Mouse (Mus musculus) induced T-regulatory cell, adult 2 months (primary cell): ENCODE data around the gene Fgfr2.
A peak's percentile ranks its signal among the peaks of the same experiment; 100 is the strongest.

Source experiments
- DNase-seq: peaks from one replicate; pipeline ENCODE4 v3.0.0-alpha.2; 2012; ENCODE audit warnings: low read depth

Gene Fgfr2

DNA sequence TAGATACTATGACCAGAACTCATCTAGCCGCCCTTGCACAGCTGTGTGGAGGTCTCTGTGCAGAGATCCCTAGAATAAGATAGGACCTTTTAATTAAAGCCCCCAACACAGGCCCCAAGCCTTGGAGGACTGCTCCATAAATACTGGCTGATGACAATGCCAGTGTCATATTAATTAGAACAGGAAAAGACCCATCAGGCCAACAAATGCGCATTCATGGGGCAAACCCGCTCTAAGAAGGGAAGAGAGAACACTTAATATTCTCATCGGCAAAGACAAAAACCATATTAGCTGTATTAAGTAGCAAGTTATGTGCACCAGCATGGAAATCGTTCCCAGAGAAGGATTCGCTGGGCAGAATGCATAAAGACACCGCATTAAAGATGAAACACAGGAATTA lies 1521.0 kb downstream of the Fgfr2 start:
- no peak for DNase-seq

- peak; percentile 4 for DNase-seq
Observed at GRCm38 (mm10) chr7:131598483-131598824, 1524.7 kb downstream of the Fgfr2 start.

DNA sequence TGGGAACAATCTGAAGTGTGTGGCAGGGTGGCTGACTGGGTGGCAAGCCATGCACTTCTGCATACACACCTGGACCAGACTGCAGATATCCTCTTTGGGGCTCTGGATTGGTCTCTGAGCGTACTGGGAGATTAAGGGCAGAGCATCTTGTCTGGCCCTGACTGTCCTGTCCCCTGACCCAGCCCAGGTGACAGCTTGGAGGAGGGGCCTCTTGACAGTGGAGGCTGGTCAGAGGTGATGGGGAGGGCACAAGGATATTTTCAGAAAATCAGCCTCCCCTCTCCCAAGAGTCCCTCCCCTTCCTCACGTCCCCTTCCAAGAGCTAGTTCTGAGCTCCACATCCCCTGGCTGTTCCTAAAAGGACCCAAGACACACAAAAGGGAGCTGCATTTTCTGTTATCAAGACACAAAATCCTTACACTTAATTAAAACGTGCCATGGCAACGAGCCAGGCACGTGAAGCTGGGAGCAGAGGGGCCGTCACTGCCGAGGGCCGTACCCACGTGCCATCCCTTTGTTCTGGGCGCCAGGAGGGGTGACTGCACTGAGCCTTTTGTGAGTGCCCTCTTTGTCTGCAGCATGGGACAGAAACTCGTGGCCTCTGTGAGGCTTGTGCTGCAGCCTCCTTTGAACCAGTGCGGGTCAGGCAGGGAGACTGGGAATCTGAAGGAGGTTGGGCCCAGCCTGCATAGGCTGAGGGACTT lies 1525.2 kb downstream of the Fgfr2 start:
- no peak for DNase-seq

DNA sequence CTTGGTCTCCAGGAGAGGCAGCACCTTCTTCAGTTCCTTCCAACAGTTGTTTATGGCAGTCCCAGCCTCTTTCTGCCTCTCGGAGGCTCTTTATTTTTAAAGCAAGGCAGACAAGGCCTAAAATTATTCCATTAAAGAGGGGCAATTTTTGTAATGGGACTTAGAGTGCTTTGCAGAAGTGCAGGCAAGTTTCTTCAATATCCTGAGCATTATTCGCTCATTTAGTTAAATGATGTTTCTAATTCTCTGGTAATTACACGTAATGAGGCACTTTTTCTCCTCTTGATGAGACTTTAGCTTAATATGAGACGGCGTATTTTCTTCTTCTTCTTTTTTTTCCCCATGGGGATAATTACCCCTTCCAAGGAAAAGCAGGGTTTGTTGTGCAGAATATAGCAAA lies 1537.6 kb downstream of the Fgfr2 start:
- DNase-seq: no peak

DNA sequence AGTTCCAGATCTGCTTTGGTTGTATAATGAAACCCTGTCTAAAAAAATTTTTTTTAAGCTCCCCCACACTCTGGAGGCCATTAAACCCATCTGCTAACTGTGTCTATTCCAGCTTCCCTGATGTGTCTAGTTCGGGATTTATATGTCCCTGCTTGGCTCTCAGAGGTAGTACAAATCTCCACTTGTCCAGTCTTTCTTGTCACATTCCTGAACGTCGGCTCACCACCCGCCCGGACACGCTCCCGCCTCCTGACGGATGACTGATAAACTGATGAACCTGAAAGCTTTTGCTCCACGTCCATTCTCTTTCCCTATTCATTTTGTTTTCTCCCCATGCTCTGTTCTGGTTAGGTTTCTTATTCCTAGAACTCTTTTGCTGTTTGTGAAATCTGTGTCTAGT lies 1541.0 kb downstream of the Fgfr2 start:
- no peak for DNase-seq

- DNase-seq: no peak
Observed at GRCm38 (mm10) chr7:131575246-131575645, 1547.9 kb downstream of the Fgfr2 start.

DNA sequence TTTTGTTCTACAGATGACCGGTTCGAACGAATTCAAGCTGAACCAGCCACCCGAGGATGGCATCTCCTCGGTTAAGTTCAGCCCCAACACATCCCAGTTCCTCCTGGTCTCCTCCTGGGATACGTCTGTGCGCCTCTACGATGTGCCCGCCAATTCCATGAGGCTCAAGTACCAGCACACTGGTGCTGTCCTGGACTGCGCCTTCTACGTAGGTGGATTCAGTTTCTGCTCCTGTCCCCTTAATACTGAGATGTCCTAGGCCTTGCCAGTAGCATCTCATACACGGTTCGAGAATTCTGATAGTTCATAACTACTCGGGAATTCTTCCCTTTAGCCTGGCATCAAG lies 1562.5 kb downstream of the Fgfr2 start:
- DNase-seq: no peak

DNA sequence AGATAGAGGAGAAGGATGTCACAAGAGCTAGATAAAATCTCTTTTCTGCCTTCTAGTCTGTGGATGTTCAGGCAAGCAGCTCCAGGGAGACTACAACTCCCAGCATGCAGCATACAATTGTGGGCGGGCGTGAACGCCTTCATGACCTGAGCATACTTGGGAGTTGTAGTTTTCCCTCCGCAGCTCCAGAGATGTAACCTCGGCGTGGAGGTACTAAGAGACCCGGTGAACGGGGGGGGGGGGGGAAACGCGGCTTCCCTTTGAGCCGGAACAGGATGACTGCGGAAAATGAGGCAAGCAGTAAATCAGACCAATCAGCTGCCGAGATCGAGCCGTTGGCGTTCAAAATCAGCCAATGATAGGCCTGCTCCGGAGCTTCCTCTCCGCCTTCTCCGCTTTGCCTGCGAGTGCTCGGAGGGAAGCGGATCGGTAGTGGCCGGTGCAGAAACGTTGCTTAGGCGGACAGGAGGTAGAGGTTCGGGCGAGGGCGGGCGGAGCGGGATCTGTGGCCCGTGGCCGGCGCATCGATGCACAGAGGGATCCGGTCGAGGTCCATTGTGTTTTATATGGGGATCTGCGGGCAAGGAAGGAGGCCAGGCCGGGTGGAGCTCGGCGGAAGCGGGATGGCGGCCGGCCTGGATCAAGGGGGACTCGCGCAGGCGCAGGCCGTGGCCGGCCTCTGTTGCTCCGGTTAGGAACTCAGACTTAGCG lies 1563.0 kb downstream of the Fgfr2 start, which contains the start of gene Bub3:
Bub3 (plus strand) TSS at position 237 of the 711 bp plus-strand sequence.
- peak; percentile 96 for DNase-seq

DNA sequence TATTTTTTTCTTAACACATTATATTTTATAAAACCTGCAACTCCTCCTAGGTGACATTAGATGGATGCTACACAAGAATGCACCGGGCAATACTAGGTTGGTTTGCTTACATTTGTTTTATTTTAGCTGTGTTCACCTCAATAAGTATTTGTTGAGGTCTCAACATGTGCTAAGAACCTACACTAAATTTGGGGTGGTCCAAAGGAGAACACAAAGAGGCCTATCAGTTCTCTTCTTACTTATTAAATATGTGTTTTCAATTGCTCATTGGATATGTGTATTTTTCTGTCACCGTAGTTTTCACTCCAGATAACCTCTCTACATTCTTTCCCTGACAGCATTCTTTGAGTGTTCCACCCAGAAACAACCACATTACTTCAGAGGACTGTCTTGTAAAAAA lies 1565.4 kb downstream of the Fgfr2 start:
- peak; percentile 37 for DNase-seq

DNA sequence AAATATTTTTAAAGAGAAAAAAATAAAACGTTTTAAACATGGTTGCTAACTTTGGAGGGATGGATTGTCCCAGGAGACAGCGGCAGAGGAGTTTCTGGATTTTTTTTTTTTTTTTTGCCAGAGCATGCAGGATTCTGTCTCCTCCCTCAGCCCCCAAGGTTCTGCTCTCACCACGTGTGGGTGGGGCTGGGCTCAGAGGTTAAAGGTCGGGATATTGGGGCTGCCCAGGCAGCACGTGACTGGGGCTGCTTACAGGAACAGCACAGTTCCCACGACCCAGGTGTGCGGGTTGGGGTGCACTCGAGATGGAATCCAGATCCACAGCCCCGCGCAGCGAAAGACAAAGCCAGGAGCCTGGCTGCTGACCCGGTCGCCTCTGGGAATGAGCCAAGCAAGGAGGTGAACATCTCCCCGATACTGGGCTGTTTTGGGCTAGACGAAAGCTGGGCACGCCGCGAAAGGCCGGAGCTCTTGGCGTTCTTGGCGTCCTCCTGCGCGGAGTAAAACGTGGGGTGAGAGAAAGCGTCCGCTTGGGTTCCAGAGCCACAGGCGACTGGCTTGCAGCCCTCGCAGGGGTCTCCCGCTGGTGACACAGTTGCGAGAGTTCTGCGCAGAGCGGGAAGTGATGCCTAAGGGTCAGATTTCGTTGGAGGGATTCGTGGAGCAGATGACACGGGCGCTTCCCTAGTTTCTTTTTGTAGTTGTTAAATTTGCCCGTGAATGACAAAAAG lies 1566.4 kb downstream of the Fgfr2 start:
- peak; percentile 49 for DNase-seq

DNA sequence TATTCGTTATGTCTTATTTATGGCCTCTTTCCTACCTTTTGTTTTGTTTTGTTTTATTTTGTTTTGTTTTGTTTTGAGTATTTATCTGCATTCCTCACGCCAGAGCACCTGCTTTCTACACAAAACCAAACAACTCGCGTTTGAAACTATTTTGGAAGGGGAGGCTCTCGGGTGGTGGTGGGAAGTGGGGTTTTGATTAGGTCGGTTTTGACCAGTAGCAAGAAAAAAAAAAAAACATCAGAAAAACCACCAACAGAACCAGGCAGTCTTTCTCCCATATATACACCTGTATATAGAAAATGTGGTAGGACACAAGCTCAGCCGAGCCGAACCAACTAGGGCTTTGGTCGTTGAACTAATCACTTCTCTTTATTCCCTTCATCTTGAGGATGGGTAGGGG lies 1567.0 kb downstream of the Fgfr2 start:
- peak; percentile 60 for DNase-seq

DNA sequence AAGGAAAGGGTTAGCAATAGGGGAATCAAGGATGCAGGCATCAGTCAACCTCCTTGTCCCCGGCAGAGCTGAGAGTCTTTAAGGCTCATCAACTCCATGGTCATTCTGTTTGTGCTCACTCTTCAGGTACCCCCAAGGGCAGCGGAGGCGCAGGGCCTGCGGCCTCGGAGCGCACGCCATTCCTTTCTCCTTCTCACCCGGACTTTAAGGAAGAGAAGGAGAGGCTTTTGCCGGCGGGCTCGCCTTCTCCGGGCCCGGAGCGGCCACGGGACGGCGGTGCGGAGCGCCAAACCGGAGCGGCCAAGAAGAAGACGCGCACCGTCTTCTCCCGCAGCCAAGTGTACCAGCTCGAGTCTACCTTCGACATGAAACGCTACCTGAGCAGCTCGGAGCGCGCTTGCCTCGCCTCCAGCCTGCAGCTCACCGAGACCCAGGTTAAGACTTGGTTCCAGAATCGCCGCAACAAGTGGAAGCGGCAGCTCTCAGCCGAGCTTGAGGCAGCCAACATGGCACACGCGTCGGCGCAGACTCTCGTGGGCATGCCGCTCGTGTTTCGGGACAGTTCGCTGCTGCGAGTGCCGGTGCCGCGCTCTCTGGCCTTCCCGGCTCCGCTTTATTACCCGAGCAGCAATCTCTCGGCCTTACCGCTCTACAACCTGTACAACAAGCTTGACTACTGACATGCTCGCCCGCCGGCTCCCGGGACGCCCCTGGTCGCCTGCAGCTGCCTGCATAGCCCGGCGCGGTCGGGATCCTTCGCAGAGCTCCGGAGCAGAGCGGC lies 1567.7 kb downstream of the Fgfr2 start:
- DNase-seq: peak; percentile 62

- peak; percentile 54 for DNase-seq
Observed at GRCm38 (mm10) chr7:131554341-131555180, 1568.6 kb downstream of the Fgfr2 start.

DNA sequence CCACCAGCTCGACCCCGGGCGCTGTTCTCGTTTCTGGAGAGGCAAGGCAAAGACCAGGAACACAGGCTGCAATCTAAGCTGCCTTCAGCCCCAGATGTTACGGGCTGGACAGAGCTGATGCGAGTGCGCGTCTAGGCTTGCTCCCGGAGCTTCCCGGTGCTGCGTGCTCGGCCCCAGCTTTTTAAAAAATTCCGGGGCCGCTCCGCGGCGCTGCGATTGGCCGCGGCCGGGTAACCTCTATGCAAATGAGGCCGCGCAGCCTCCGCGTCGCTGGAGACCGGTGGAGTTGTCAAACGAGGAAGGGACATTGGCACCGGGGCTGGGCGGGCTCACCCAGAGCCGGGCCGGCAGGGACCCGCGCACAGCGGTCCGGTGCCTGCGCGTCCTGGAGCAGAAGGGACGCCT lies 1569.4 kb downstream of the Fgfr2 start:
- DNase-seq: peak; percentile 78

DNA sequence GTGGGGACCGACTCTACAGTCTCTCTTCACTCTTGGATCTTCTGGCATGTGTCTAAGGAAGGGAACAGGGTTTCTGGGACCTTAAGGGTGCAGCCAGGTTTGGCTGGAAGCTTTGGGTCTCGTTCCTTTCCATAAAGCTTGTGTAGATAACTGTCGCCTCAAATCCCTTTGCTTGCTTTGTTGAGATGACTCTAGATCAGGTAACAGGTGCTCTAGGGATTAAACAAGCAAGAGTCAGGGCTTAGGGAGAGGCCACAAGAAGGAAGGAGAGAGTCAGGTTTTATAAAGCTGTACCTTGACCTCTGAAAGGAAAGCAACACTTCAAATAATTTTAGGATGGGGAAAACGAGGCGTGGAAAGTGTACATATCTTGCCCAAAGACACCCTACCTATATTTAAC lies 1570.4 kb downstream of the Fgfr2 start:
- DNase-seq: peak; percentile 35

GRCm38 (mm10) chr7:131551931-131552741 lies 1571.0 kb downstream of the Fgfr2 start:
- peak; percentile 22 for DNase-seq

GRCm38 (mm10) chr7:131551471-131551870 lies 1571.7 kb downstream of the Fgfr2 start:
- DNase-seq: peak; percentile 52

DNA sequence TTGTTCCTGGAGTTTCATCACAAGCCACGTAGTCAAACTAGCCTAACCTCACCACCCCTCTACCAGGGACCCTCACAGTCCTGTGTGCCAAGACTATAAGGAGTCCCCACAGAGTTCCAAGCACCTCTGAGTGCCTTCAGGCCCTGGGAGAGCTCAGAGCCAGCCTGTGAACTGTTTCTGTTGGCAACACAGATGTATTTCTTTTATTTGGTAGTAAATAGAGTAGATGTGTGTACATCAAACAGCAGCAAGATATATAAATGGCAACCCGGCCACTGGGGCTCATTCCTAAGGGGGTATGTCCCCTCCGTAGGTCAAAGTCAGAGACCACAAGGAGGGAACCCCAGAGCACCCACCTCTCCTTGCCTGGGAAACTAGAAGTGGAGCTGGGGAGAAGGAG lies 1574.7 kb downstream of the Fgfr2 start, which contains the start of gene Hmx2:
Hmx2 (plus strand) TSS at position 301 of the 400 bp plus-strand sequence.
- DNase-seq: no peak

GRCm38 (mm10) chr7:131547481-131547880 lies 1575.7 kb downstream of the Fgfr2 start:
- no peak for DNase-seq

DNA sequence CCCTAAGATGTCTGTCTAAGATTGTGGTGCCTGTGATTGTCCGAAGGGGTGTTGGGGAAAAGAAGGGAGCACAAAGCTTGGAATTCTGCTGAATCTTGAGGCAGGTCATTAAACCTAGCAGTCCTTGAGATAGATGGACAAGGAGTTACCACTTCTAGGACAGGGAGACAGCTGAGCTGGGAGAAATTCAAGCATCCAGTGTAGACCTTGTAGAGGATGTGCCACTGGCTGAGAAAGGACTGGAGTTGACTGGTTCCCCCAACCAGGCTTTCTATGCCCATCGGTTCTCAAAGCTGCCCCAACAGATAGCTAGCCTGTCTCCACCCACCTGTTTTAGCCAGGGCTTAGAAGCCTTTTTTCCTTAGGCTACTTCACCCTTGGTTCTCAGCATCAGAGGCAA lies 1576.7 kb downstream of the Fgfr2 start:
- peak; percentile 25 for DNase-seq
